Mouse (Mus musculus) left cerebral cortex, postnatal 25 days (tissue): ENCODE measurements around the gene Gm15517. TPM values are rescaled to one million over a fixed set of nuclear protein-coding genes. Genes with fewer than 3 reads are reported as not detected.
"Not testable (repeated sequence)": the region's sequence is repeated elsewhere in the genome, so short reads cannot be mapped to it uniquely, and the experiment has no call there.

Experiments used
- DNase-seq, 2 experiments: peaks; one replicate each; pipeline ENCODE4 v3.0.0; 2022; ENCODE audit warnings: low spot score in 2 of 2, mixed read lengths in 1 of 2
- intact Hi-C: fragments of 180-260 bp; cut with DNase I; formaldehyde crosslinking; loops from one replicate; pipeline ENCODE4 v1.15.1; 2025
- total RNA-seq, 2 experiments: library from RNA; stranded (reverse); gene quantifications; 2 replicates each; pipeline ENCODE4 v1.2.3; 2021

The Gm15517 gene
- total RNA-seq, 2 experiments from 2014 or later: not detected

- intact Hi-C loops: loop anchor here (1.0 to 10.0 kb wide), 4 partner anchors 39 to 282 kb away; partner anchors contain the start of gene Pold1
- DNase-seq: peak; percentile 95 to 98
These were observed 1.8 kb downstream of the Gm15517 start for GRCm38 (mm10) chr7:44262791-44263643.

- intact Hi-C loops: loop anchor here (10.0 kb wide), 1 partner anchor 277 kb away; the partner anchor contains the start of gene Pold1
- DNase-seq: no peak
These were observed 6.9 kb downstream of the Gm15517 start for GRCm38 (mm10) chr7:44268117-44268516.

GRCm38 (mm10) chr7:44269397-44269796, 8.2 kb downstream of the Gm15517 start:
- no peak for DNase-seq

GRCm38 (mm10) chr7:44271309-44271708, 10.1 kb downstream of the Gm15517 start:
- DNase-seq: no peak
- intact Hi-C loops: no loop called here

More at GRCm38 (mm10) chr7:44269397-44269796, 8.2 kb downstream of the Gm15517 start:
- intact Hi-C loops: loop anchor here (10.0 kb wide), 1 partner anchor 275 kb away; the partner anchor contains the start of gene Pold1

- DNase-seq: no peak
- intact Hi-C loops: no loop called here
These were observed 11.3 kb downstream of the Gm15517 start for GRCm38 (mm10) chr7:44272546-44272945.

GRCm38 (mm10) chr7:44273446-44273845, 12.2 kb downstream of the Gm15517 start:
- DNase-seq: no peak

GRCm38 (mm10) chr7:44274096-44274495, 12.8 kb downstream of the Gm15517 start:
- intact Hi-C loops: no loop called here
- DNase-seq: no peak

More at GRCm38 (mm10) chr7:44273446-44273845, 12.2 kb downstream of the Gm15517 start:
- intact Hi-C loops: no loop called here

GRCm38 (mm10) chr7:44275546-44275945, 14.3 kb downstream of the Gm15517 start:
- no peak for DNase-seq
- intact Hi-C loops: no loop called here

- intact Hi-C loops: no loop called here
- no peak for DNase-seq
These were observed 15.4 kb downstream of the Gm15517 start for GRCm38 (mm10) chr7:44276461-44277249.

GRCm38 (mm10) chr7:44277250-44277622, 16.0 kb downstream of the Gm15517 start:
- intact Hi-C loops: no loop called here
- DNase-seq: peak in 1 of 2 experiments; percentile 76

GRCm38 (mm10) chr7:44280959-44281358, 19.7 kb downstream of the Gm15517 start:
- DNase-seq: no peak
- intact Hi-C loops: no loop called here

- DNase-seq: peak in 1 of 2 experiments; percentile 34
- intact Hi-C loops: no loop called here
These were observed 20.3 kb downstream of the Gm15517 start for GRCm38 (mm10) chr7:44281586-44281985.

- no peak for DNase-seq
- intact Hi-C loops: no loop called here
These were observed 26.5 kb downstream of the Gm15517 start for GRCm38 (mm10) chr7:44287760-44288159.

GRCm38 (mm10) chr7:44290986-44291385, 29.7 kb downstream of the Gm15517 start:
- intact Hi-C loops: no loop called here
- no peak for DNase-seq

GRCm38 (mm10) chr7:44291418-44291817, 30.2 kb downstream of the Gm15517 start:
- intact Hi-C loops: no loop called here
- no peak for DNase-seq

GRCm38 (mm10) chr7:44297501-44297900, 36.3 kb downstream of the Gm15517 start:
- intact Hi-C loops, DNase-seq: not testable (repeated sequence)

GRCm38 (mm10) chr7:44303346-44304340, 42.4 kb downstream of the Gm15517 start:
- peak in 1 of 2 experiments; percentile 2 for DNase-seq
- intact Hi-C loops: loop anchor here (5.0 kb wide), 1 partner anchor 41 kb away; the partner anchor contains the start of gene Gm15517

GRCm38 (mm10) chr7:44304463-44304774, 43.2 kb downstream of the Gm15517 start:
- intact Hi-C loops: loop anchor here (5.0 kb wide), 1 partner anchor 42 kb away; the partner anchor contains the start of gene Gm15517
- DNase-seq: no peak
